Mouse (Mus musculus) heart, postnatal 0 days (tissue): ENCODE measurements around the gene Zfp777.

Experiments used
- CTCF ChIP-seq: IDR thresholded peaks from 2 replicates; pipeline ENCODE4 v1.5.1; 2016; ENCODE audit warnings: antibody characterized with exemption, control low read depth, low read depth
- EP300 ChIP-seq: IDR thresholded peaks from 2 replicates; pipeline ENCODE4 v1.6.1; 2016; ENCODE audit warnings: antibody characterized with exemption, low read depth

DNA sequence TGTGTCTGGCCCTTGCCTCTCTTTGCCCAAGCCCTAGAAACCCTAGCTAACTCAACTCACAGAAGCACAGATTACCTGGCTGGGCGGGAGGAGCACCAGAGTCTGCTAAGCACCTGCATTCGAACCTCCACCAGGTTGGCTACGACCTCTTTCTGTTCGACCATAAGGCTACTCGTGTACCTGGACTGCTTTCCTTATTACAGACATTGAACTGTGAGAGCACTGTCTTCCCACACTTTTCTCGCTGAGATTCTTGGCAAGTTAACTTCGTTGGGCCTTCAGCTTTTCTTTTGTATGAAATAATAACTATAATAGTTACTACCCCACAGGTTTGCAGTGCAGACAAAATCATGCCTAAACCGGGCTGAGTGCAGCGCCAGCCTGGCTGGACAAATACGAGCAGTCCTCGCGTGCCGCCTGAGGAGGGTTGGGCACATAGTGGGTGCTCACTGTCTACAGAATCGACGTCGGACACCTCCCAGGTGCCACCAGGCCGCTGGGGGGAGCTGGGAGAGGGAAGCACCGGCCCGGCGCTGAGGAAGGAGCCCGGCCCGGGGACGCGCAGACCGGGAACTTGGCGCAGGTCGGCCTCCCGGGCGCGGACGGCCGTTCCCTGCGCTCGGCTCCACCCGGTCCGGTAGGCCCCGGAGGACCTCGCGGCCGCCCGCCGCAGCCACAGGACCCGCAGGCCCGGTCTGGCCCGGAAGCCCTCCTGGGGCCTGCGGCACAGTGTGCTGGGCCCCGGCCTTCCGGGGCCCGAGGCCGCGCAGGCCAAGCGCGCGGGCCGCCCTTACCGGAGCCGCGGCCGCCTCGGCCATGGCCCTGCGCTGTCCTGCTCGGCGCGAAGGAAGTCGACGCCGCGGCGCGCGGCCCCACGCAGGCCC lies 37.1 kb upstream of the Zfp777 start:
- TF ChIP-seq CTCF (no peak), EP300 (no peak)
